ENCODE assay signal across 20 mouse cellular contexts in genomic region chr3:142975606-142976005, GRCm38 (mm10).
DNase-seq lines count a peak whose midpoint lies in the region; ATAC-seq and TF ChIP-seq lines count a peak whose summit lies in the region.
"Had no signal": no experiment of that assay in that cellular context is flagged by ENCODE, and none has a peak within 500 bp of the region (broad histone marks: within the 10 kb centered on the region; RNA-seq: fewer than 3 reads in every experiment).

No protein-coding gene starts in this region.

- no peak overlapping the region for H3K4me2 ChIP-seq in heart, postnatal 0 days (ENCODE audit: low read depth, low read length)
- no peak overlapping the region for H3K4me2 ChIP-seq in heart, embryonic 12.5 days
- H3K4me2 ChIP-seq in lung, postnatal 0 days (replicated peaks; ENCODE audit: low read depth, low read length) = no peak overlapping the region
- H3K4me2 ChIP-seq: forebrain, embryonic 13.5 days; hindbrain, embryonic 15.5 days had no signal

- no peak for TF ChIP-seq CTCF in heart, postnatal 0 days (IDR thresholded peaks at IDR 0.05; ENCODE audit: low read depth)
- TF ChIP-seq CTCF in lung, postnatal 0 days (IDR thresholded peaks at IDR 0.05) = no peak

- peak; percentile 47 for ATAC-seq in frontal cortex, adult (ENCODE audit: low TSS enrichment)
- ATAC-seq in heart, postnatal 0 days (ENCODE audit: insufficient read depth, low read depth) = no peak
- no peak for ATAC-seq in heart, embryonic 12.5 days (ENCODE audit: insufficient number of reproducible peaks, low FRiP score)
- 0 out of 2 replicates have a peak, but pooled peaks have one; percentile 32 for ATAC-seq in lung, postnatal 0 days
- ATAC-seq: CD4-positive, CD25-positive, alpha-beta regulatory T cell, adult 4 months; forebrain, embryonic 13.5 days; forebrain, postnatal 0 days had no signal

- H3K4me3 ChIP-seq in heart, postnatal 0 days (ENCODE audit: low read depth, low read length) = no peak overlapping the region
- H3K4me3 ChIP-seq in heart, embryonic 12.5 days = no peak overlapping the region
- no peak overlapping the region for H3K4me3 ChIP-seq in lung, postnatal 0 days (ENCODE audit: low read depth, low read length)
- H3K4me3 ChIP-seq: embryonic facial prominence, embryonic 10.5 days; forebrain, embryonic 13.5 days; heart, adult 2 months; hindbrain, embryonic 15.5 days had no signal

- H3K4me1 ChIP-seq in heart, postnatal 0 days (ENCODE audit: control insufficient read depth, insufficient read depth) = peaks cover 5% of the 10 kb centered on the region; the same call in 1 of the 2 replicates
- H3K4me1 ChIP-seq in heart, embryonic 12.5 days (replicated peaks) = peaks cover 6% of the 10 kb centered on the region
- H3K4me1 ChIP-seq in lung, postnatal 0 days (ENCODE audit: insufficient read depth, low read depth, low read length) = no peaks in the 10 kb centered on the region; the same call in 1 of the 2 replicates
- H3K4me1 ChIP-seq: hindbrain, embryonic 15.5 days had no signal

- no peaks in the 10 kb centered on the region for H3K36me3 ChIP-seq in heart, postnatal 0 days (replicated peaks; ENCODE audit: control insufficient read depth, insufficient read depth, low read length)
- H3K36me3 ChIP-seq in heart, embryonic 12.5 days = no peaks in the 10 kb centered on the region
- no peaks in the 10 kb centered on the region for H3K36me3 ChIP-seq in lung, postnatal 0 days (ENCODE audit: insufficient read depth, low read length)
- H3K36me3 ChIP-seq: embryonic facial prominence, embryonic 10.5 days; G1E; hindbrain, embryonic 15.5 days had no signal

- H3K27me3 ChIP-seq in heart, postnatal 0 days (ENCODE audit: control insufficient read depth, insufficient read depth, low read length) = no peaks in the 10 kb centered on the region
- no peaks in the 10 kb centered on the region for H3K27me3 ChIP-seq in heart, embryonic 12.5 days (replicated peaks)
- no peaks in the 10 kb centered on the region for H3K27me3 ChIP-seq in lung, postnatal 0 days (replicated peaks; ENCODE audit: insufficient read depth, low read length)
- H3K27me3 ChIP-seq: forebrain, embryonic 13.5 days; hindbrain, embryonic 15.5 days had no signal

- no peaks in the 10 kb centered on the region for H3K9me3 ChIP-seq in heart, postnatal 0 days (replicated peaks; ENCODE audit: control insufficient read depth, low read length)
- no peaks in the 10 kb centered on the region for H3K9me3 ChIP-seq in heart, embryonic 12.5 days (replicated peaks)
- H3K9me3 ChIP-seq in lung, postnatal 0 days (ENCODE audit: low read length) = no peaks in the 10 kb centered on the region
- H3K9me3 ChIP-seq: embryonic facial prominence, embryonic 10.5 days; forebrain, embryonic 13.5 days; G1E; hindbrain, embryonic 15.5 days had no signal

- H3K9ac ChIP-seq in heart, postnatal 0 days (replicated peaks; ENCODE audit: low read depth, low read length) = no peak overlapping the region
- no peak overlapping the region for H3K9ac ChIP-seq in heart, embryonic 12.5 days
- H3K9ac ChIP-seq in lung, postnatal 0 days (replicated peaks; ENCODE audit: low read depth) = no peak overlapping the region
- H3K9ac ChIP-seq: forebrain, embryonic 13.5 days; forebrain, postnatal 0 days; hindbrain, embryonic 15.5 days had no signal

- 65% methylated on average over 8 of the region's 8 CpGs for WGBS in heart, postnatal 0 days
- WGBS in heart, embryonic 12.5 days = 79% methylated on average over 8 of the region's 8 CpGs
- WGBS in lung, postnatal 0 days = 64% methylated on average over 8 of the region's 8 CpGs

- no peak for DNase-seq in frontal cortex, postnatal 25 days (ENCODE audit: low spot score in 2 of 2)
- DNase-seq in heart, postnatal 0 days (ENCODE audit: low spot score) = peak; percentile 52
- DNase-seq in lung, postnatal 0 days (ENCODE audit: low spot score) = peak; percentile 55
- DNase-seq in lung, postnatal 4 days = no peak
- peak; percentile 16 for DNase-seq in telencephalon, adult 2 months (ENCODE audit: low read depth, low spot score)
- DNase-seq: adrenal gland, postnatal 10 days; B cell, adult 2 months; cerebellum, adult 2 months; cerebellum, postnatal 10 days; forebrain, postnatal 0 days; gastrocnemius, postnatal 36 days; heart, adult 2 months; heart, postnatal 36 days had no signal

- TF ChIP-seq EP300 in heart, postnatal 0 days (IDR thresholded peaks at IDR 0.05; ENCODE audit: low read depth) = no peak
- no peak for TF ChIP-seq EP300 in lung, postnatal 0 days (IDR thresholded peaks at IDR 0.05)

- H3K27ac ChIP-seq in heart, postnatal 0 days (ENCODE audit: low read depth) = no peak overlapping the region
- H3K27ac ChIP-seq in heart, embryonic 12.5 days (ENCODE audit: poor library complexity, severe bottlenecking) = no peak overlapping the region
- H3K27ac ChIP-seq in lung, postnatal 0 days (ENCODE audit: low read length) = no peak overlapping the region
- H3K27ac ChIP-seq: embryonic facial prominence, embryonic 10.5 days; forebrain, embryonic 13.5 days; heart, adult 2 months; hindbrain, embryonic 15.5 days had no signal

Comparison
In these comparisons a context has a peak if more than half of its experiments do, and no peak if none do; other contexts are left out.
1. DNase-seq: peak in heart, postnatal 0 days (single experiment), lung, postnatal 0 days (single experiment) and telencephalon, adult 2 months (single experiment); none in frontal cortex, postnatal 25 days (0 of 2) and lung, postnatal 4 days (0 of 2).
2. ATAC-seq: peak in frontal cortex, adult (single experiment) and lung, postnatal 0 days (single experiment); none in heart, postnatal 0 days (single experiment) and heart, embryonic 12.5 days (single experiment).